Mouse (Mus musculus) kidney, adult 2 months (tissue): Measurements from ENCODE around the gene Mrpl37.

Experiments used
- CTCF ChIP-seq: fragments of 200-500 bp; conservative IDR thresholded peaks from 2 replicates; pipeline ENCODE4 v1.5.1; 2011; ENCODE audit warnings: low read depth, mild to moderate bottlenecking, control low read depth, low read length, moderate library complexity, mixed read lengths; ENCODE audit not compliant: insufficient read depth, insufficient read length
- POLR2A ChIP-seq: fragments of 200-500 bp; IDR thresholded peaks from one replicate; pipeline ENCODE4 v1.6.1; 2011; ENCODE audit warnings: low read depth, low read length, control low read depth

DNA sequence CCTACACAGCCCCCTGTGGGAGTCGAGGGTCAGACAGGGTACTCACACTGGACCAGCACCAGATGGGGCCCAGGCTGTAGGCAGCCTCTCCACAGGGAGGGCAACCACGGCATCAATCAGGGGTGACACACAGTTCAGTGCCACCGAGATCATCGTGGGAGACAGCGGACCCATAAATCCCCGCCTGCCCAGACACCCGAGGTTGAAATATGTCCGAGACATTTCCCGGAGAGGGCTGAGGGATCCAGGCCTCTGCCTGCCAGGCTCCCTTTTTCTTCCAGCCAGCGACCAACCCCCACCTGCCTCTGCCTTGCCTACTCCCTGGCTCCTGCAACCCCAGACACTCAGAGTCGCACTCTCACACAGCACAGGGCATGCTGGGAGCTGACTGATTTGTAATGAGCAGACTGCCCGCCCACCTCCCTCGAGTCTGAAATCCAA lies 41.6 kb upstream of the Mrpl37 start:
- TF ChIP-seq CTCF = no peak
- no peak for TF ChIP-seq POLR2A
